Mouse (Mus musculus): Measurements from ENCODE around the gene Ccdc88c. TPM values are rescaled to one million over a fixed set of nuclear protein-coding genes. Genes with fewer than 3 reads are reported as not detected.
"Not testable (repeated sequence)": the region's sequence is repeated elsewhere in the genome, so short reads cannot be mapped to it uniquely, and the experiment has no call there.

Ccdc88c gene
- polyA plus RNA-seq, 1 experiment from 2014 or later: 12.0 TPM

- no peaks in the 10 kb centered on the region for H3K9me3 ChIP-seq (ENCODE audit: low read length)
- no peak overlapping the region for H3K27ac ChIP-seq (ENCODE audit: low read length)
- ATAC-seq (ENCODE audit: low FRiP score, low TSS enrichment): no peak
- H3K36me3 ChIP-seq (ENCODE audit: insufficient read depth, low read length): peaks cover 7% of the 10 kb centered on the region
- H3K27me3 ChIP-seq (ENCODE audit: insufficient read depth, low read length): no peaks in the 10 kb centered on the region
- WGBS: 90% methylated on average over 7 of the region's 7 CpGs
- no peak overlapping the region for H3K4me3 ChIP-seq (ENCODE audit: low read length)
- H3K4me1 ChIP-seq (ENCODE audit: insufficient read depth, low read length): peaks cover 55% of the 10 kb centered on the region
- H3K4me2 ChIP-seq (replicated peaks; ENCODE audit: low read depth, low read length): no peak overlapping the region
- H3K9ac ChIP-seq (replicated peaks; ENCODE audit: low read length): no peak overlapping the region
Measured at GRCm38 (mm10) chr12:101019443-101019842, 9.4 kb downstream of the Ccdc88c start.

DNA sequence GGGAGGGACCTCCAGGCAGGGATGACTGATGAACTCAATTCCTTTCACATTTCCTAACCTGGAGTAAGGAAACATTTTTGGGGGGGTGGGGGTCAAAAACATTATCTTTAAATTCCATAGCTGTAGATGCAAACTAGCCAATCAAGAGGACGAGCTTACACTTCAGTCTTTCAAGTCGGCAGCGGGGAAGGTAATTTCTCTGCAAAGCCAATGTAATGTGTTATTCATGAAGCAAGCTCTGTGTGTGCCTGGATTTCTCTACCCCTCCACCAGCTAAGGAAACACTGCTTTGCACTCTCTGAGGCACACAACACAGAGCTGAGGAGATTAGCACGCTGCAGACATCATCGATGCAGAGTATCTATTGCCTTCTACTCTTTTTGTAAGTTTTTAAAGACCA, 9.8 kb downstream of the Ccdc88c start:
- Histone ChIP-seq H3K27ac (ENCODE audit: low read length) (peak overlapping the region; percentile 72; the same call in 1 of the 2 replicates), H3K9ac (replicated peaks; ENCODE audit: low read length) (no peak overlapping the region), H3K9me3 (ENCODE audit: low read length) (no peaks in the 10 kb centered on the region), H3K4me2 (replicated peaks; ENCODE audit: low read depth, low read length) (no peak overlapping the region), H3K27me3 (ENCODE audit: insufficient read depth, low read length) (no peaks in the 10 kb centered on the region), H3K4me1 (ENCODE audit: insufficient read depth, low read length) (peaks cover 56% of the 10 kb centered on the region), H3K4me3 (ENCODE audit: low read length) (no peak overlapping the region), H3K36me3 (ENCODE audit: insufficient read depth, low read length) (peaks cover 7% of the 10 kb centered on the region)
- ATAC-seq (ENCODE audit: low FRiP score, low TSS enrichment): no peak
- WGBS: 75% methylated on average over 5 of the region's 5 CpGs

GRCm38 (mm10) chr12:101017971-101018371, 10.9 kb downstream of the Ccdc88c start:
- WGBS: 17% methylated on average over 6 of the region's 6 CpGs
- Histone ChIP-seq H3K9ac (replicated peaks; ENCODE audit: low read length) (peak overlapping the region; percentile 31), H3K4me2 (replicated peaks; ENCODE audit: low read depth, low read length) (peak overlapping the region; percentile 36), H3K27me3 (ENCODE audit: insufficient read depth, low read length) (no peaks in the 10 kb centered on the region), H3K4me1 (ENCODE audit: insufficient read depth, low read length) (peaks cover 58% of the 10 kb centered on the region), H3K9me3 (ENCODE audit: low read length) (no peaks in the 10 kb centered on the region), H3K36me3 (ENCODE audit: insufficient read depth, low read length) (peaks cover 7% of the 10 kb centered on the region), H3K4me3 (ENCODE audit: low read length) (no peak overlapping the region), H3K27ac (ENCODE audit: low read length) (peak overlapping the region; percentile 72)
- ATAC-seq (ENCODE audit: low FRiP score, low TSS enrichment): peak; percentile 29; the same call in 1 of the 2 replicates

DNA sequence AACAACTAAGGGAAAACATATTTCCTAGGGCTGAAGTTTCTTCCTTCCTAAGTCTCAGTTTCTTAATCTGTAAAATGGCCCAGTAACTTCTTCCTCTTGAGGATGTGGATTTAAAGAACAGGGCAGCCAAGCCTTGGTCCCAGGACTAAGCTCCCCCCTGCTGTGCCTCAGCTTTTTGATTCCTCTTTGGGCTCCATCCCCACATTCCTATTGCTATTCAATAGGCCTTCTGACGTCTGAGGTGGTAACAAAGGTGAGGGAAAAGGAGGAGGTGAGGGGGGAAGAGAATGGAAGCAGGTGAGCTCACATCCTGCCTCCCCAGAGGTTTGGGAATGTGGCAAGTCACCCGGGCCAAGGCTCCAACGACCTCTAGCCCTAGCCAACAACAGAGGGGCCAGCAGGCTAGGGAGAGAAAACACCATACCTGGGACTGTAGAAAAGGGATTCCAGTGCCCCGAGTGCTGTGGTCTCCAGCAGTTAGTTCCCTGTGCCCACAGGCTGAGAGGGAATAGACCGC, 12.4 kb downstream of the Ccdc88c start:
- peaks cover under 1% of the 10 kb centered on the region; the same call in 1 of the 2 replicates for H3K36me3 ChIP-seq (ENCODE audit: insufficient read depth, low read length)
- peak overlapping the region; percentile 72 for H3K27ac ChIP-seq (ENCODE audit: low read length)
- H3K9ac ChIP-seq (replicated peaks; ENCODE audit: low read length): no peak overlapping the region
- ATAC-seq (ENCODE audit: low FRiP score, low TSS enrichment): no peak
- no peak overlapping the region for H3K4me3 ChIP-seq (ENCODE audit: low read length)
- 37% methylated on average over 5 of the region's 5 CpGs for WGBS
- no peaks in the 10 kb centered on the region for H3K27me3 ChIP-seq (ENCODE audit: insufficient read depth, low read length)
- peaks cover 71% of the 10 kb centered on the region for H3K4me1 ChIP-seq (ENCODE audit: insufficient read depth, low read length)
- H3K4me2 ChIP-seq (replicated peaks; ENCODE audit: low read depth, low read length): no peak overlapping the region
- H3K9me3 ChIP-seq (ENCODE audit: low read length): no peaks in the 10 kb centered on the region

- H3K4me1 ChIP-seq (ENCODE audit: insufficient read depth, low read length): peaks cover 76% of the 10 kb centered on the region
- H3K4me2 ChIP-seq (replicated peaks; ENCODE audit: low read depth, low read length): no peak overlapping the region
- H3K4me3 ChIP-seq (ENCODE audit: low read length): no peak overlapping the region
- no peak overlapping the region for H3K9ac ChIP-seq (replicated peaks; ENCODE audit: low read length)
- ATAC-seq (ENCODE audit: low FRiP score, low TSS enrichment): peak; percentile 13
- H3K36me3 ChIP-seq (ENCODE audit: insufficient read depth, low read length): no peaks in the 10 kb centered on the region
- H3K27me3 ChIP-seq (ENCODE audit: insufficient read depth, low read length): no peaks in the 10 kb centered on the region
- peak overlapping the region; percentile 72 for H3K27ac ChIP-seq (ENCODE audit: low read length)
- H3K9me3 ChIP-seq (ENCODE audit: low read length): no peaks in the 10 kb centered on the region
- WGBS: 35% methylated on average over 4 of the region's 4 CpGs
Measured at GRCm38 (mm10) chr12:101015926-101016325, 12.9 kb downstream of the Ccdc88c start.

DNA sequence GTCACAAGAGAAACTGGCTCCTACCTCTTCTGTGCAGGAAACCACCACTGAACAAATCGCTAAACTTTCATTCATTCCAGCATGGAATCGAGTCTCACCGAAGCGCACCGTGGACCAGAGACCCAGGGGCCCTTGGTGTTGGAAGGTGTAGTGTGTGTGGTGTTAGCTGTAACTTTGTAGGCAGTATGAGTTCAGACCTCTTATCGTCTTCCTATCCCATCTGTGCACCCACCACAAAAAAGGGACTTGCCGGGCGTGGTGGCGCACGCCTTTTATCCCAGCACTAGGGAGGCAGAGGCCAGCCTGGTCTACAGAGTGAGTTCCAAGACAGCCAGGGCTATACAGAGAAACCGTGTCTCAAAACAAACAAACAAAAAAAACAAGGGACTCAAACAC, 13.7 kb downstream of the Ccdc88c start:
- no peaks in the 10 kb centered on the region for H3K36me3 ChIP-seq (ENCODE audit: insufficient read depth, low read length)
- ATAC-seq (ENCODE audit: low FRiP score, low TSS enrichment): no peak
- peaks cover 84% of the 10 kb centered on the region for H3K4me1 ChIP-seq (ENCODE audit: insufficient read depth, low read length)
- H3K4me3 ChIP-seq (ENCODE audit: low read length): no peak overlapping the region
- H3K27me3 ChIP-seq (ENCODE audit: insufficient read depth, low read length): no peaks in the 10 kb centered on the region
- H3K9ac ChIP-seq (replicated peaks; ENCODE audit: low read length): no peak overlapping the region
- H3K9me3 ChIP-seq (ENCODE audit: low read length): no peaks in the 10 kb centered on the region
- no peak overlapping the region for H3K4me2 ChIP-seq (replicated peaks; ENCODE audit: low read depth, low read length)
- 81% methylated on average over 11 of the region's 11 CpGs for WGBS
- peak overlapping the region; percentile 72; the same call in 1 of the 2 replicates for H3K27ac ChIP-seq (ENCODE audit: low read length)

- peak overlapping the region; percentile 48 for H3K27ac ChIP-seq (ENCODE audit: low read length)
- H3K27me3 ChIP-seq (ENCODE audit: insufficient read depth, low read length): no peaks in the 10 kb centered on the region
- peaks cover 87% of the 10 kb centered on the region for H3K4me1 ChIP-seq (ENCODE audit: insufficient read depth, low read length)
- H3K4me3 ChIP-seq (ENCODE audit: low read length): no peak overlapping the region
- H3K9me3 ChIP-seq (ENCODE audit: low read length): no peaks in the 10 kb centered on the region
- no peaks in the 10 kb centered on the region for H3K36me3 ChIP-seq (ENCODE audit: insufficient read depth, low read length)
- ATAC-seq (ENCODE audit: low FRiP score, low TSS enrichment): no peak
- H3K4me2 ChIP-seq (replicated peaks; ENCODE audit: low read depth, low read length): 0 out of 2 replicates have a peak overlapping the region, but pooled peaks have one; percentile 7
- H3K9ac ChIP-seq (replicated peaks; ENCODE audit: low read length): no peak overlapping the region
- 36% methylated on average over 10 of the region's 10 CpGs for WGBS
Measured at GRCm38 (mm10) chr12:101014549-101015164, 14.2 kb downstream of the Ccdc88c start.

DNA sequence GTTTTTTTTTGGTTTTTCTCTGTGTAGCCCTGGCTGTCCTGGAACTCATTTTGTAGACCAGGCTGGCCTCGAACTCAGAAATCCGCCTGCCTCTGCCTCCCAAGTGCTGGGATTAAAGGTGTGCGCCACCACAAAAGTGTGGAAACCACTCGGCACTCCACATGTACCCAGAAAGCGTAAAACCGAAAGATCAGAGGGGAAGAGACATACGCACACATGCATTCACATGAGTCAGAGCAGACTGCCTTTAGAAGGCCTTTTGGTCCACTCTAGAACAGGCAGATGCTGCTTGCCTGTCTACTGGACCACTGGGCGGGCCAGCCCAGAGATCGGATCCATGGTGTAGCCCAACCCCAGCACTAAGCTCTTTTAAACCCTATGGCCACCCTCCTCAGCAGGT, 15.2 kb downstream of the Ccdc88c start:
- H3K4me2 ChIP-seq (replicated peaks; ENCODE audit: low read depth, low read length); H3K36me3 ChIP-seq (ENCODE audit: insufficient read depth, low read length); H3K4me3 ChIP-seq (ENCODE audit: low read length); H3K9ac ChIP-seq (replicated peaks; ENCODE audit: low read length); ATAC-seq (ENCODE audit: low FRiP score, low TSS enrichment); H3K9me3 ChIP-seq (ENCODE audit: low read length); H3K27me3 ChIP-seq (ENCODE audit: insufficient read depth, low read length): not testable (repeated sequence)
- H3K27ac ChIP-seq (ENCODE audit: low read length): peak overlapping the region; percentile 48
- H3K4me1 ChIP-seq (ENCODE audit: insufficient read depth, low read length): peaks cover 89% of the 10 kb centered on the region
- 83% methylated on average over 9 of the region's 9 CpGs for WGBS

- Histone ChIP-seq H3K4me2 (replicated peaks; ENCODE audit: low read depth, low read length) (0 out of 2 replicates have a peak overlapping the region, but pooled peaks have one; percentile 8), H3K9me3 (ENCODE audit: low read length) (no peaks in the 10 kb centered on the region), H3K27ac (ENCODE audit: low read length) (peak overlapping the region; percentile 87), H3K9ac (replicated peaks; ENCODE audit: low read length) (peak overlapping the region; percentile 3; the same call in 1 of the 2 replicates), H3K4me1 (ENCODE audit: insufficient read depth, low read length) (peaks cover 89% of the 10 kb centered on the region), H3K27me3 (ENCODE audit: insufficient read depth, low read length) (no peaks in the 10 kb centered on the region), H3K4me3 (ENCODE audit: low read length) (no peak overlapping the region), H3K36me3 (ENCODE audit: insufficient read depth, low read length) (no peaks in the 10 kb centered on the region)
- 28% methylated on average over 8 of the region's 8 CpGs for WGBS
- ATAC-seq (ENCODE audit: low FRiP score, low TSS enrichment): no peak
Measured at GRCm38 (mm10) chr12:101013078-101013665, 15.7 kb downstream of the Ccdc88c start.
